Mouse (Mus musculus) liver, embryonic 14.5 days (tissue): ENCODE data around the gene Dhrs7c. TPM values are rescaled to one million over a fixed set of nuclear protein-coding genes. Genes with fewer than 3 reads are reported as not detected.

ENCODE experiments used
- ATAC-seq: fragments of 200-750 bp; cut with Nextera tagmentation; 2 replicates; pipeline ENCODE4 v1.8.0; 2017; ENCODE audit warnings: moderate number of reproducible peaks, mild to moderate bottlenecking, moderate library complexity; ENCODE audit not compliant: insufficient read depth
- DNase-seq, 3 experiments: peaks; one replicate each; pipeline ENCODE4 v3.0.0-alpha.2; 2012 to 2013; ENCODE audit warnings: low read depth in 3 of 3, low spot score in 3 of 3
- H3K27ac ChIP-seq: fragments of 300-500 bp; sonication (generic); 2 replicates; pipeline ENCODE4 v1.5.1; 2014; ENCODE audit warnings: moderate library complexity, mild to moderate bottlenecking, control low read depth, inconsistent platforms
- H3K27me3 ChIP-seq: fragments of 300-500 bp; sonication (generic); 2 replicates; pipeline ENCODE4 v1.6.1; 2014; ENCODE audit warnings: mild to moderate bottlenecking, low read length, moderate library complexity; ENCODE audit not compliant: control insufficient read depth, insufficient read depth
- H3K36me3 ChIP-seq: fragments of 300-500 bp; sonication (generic); replicated peaks from 2 replicates; pipeline ENCODE4 v1.6.1; 2014; ENCODE audit warnings: low read depth; ENCODE audit not compliant: control insufficient read depth, insufficient read depth
- H3K4me1 ChIP-seq, 2 experiments: fragments of 200-500 bp in 1 of 2; fragments of 300-500 bp in 1 of 2; sonication (generic) in 1 of 2; replicated peaks; 2 replicates each; pipeline ENCODE4 v1.6.1; 2012 to 2014; ENCODE audit warnings: antibody characterized with exemption in 1 of 2, inconsistent platforms in 1 of 2, low read length in 1 of 2; ENCODE audit not compliant: control insufficient read depth in 2 of 2, insufficient read depth in 2 of 2
- H3K4me2 ChIP-seq: fragments of 300-500 bp; sonication (generic); 2 replicates; pipeline ENCODE4 v1.6.1; 2014; ENCODE audit warnings: low read depth, mild to moderate bottlenecking, control low read depth, moderate library complexity
- H3K4me3 ChIP-seq, 2 experiments: fragments of 200-500 bp in 1 of 2; fragments of 300-500 bp in 1 of 2; sonication (generic) in 1 of 2; 2 replicates each; pipeline ENCODE4 v1.5.1; 2012 to 2014; ENCODE audit warnings: low read depth in 2 of 2, low read length in 2 of 2, mild to moderate bottlenecking in 2 of 2, control low read depth in 1 of 2, inconsistent platforms in 1 of 2, moderate library complexity in 1 of 2; ENCODE audit not compliant: insufficient read depth in 1 of 2
- H3K9ac ChIP-seq: fragments of 300-500 bp; sonication (generic); replicated peaks from 2 replicates; pipeline ENCODE4 v1.6.1; 2014; ENCODE audit warnings: mild to moderate bottlenecking, control low read depth, moderate library complexity
- H3K9me3 ChIP-seq: fragments of 300-500 bp; sonication (generic); 2 replicates; pipeline ENCODE4 v1.6.1; 2016; ENCODE audit warnings: low read length, mixed read lengths; ENCODE audit not compliant: control insufficient read depth
- CTCF ChIP-seq: IDR thresholded peaks from 2 replicates; pipeline ENCODE4 v1.5.1; 2016; ENCODE audit warnings: antibody characterized with exemption, low read depth, control low read depth
- EP300 ChIP-seq: IDR thresholded peaks from 2 replicates; pipeline ENCODE4 v1.6.1; 2016; ENCODE audit warnings: antibody characterized with exemption, low read depth
- WGBS: fragments of 180-500 bp; shearing (Covaris S2); extraction: QIAGEN DNeasy Blood & Tissue Kit; methylation state at CpG from one replicate; pipeline ENCODE4 v1.1.7; 2014; ENCODE audit not compliant: insufficient replicate concordance; 5-methylcytosine and 5-hydroxymethylcytosine counted together
- polyA plus RNA-seq, 2 experiments: library from polyadenylated mRNA; depleted of rRNA in 1 of 2; stranded (reverse) in 1 of 2; unstranded in 1 of 2; fragments of >200 nt; fragmentation: Nextera tagmentation in 1 of 2; extraction: Ambion mirVana in 1 of 2; gene quantifications; 2 replicates each; pipeline versions ENCODE4 v1.2.1 to v1.2.3; 2012 to 2014

The Dhrs7c gene
- polyA plus RNA-seq, 2 experiments = not detected

DNA sequence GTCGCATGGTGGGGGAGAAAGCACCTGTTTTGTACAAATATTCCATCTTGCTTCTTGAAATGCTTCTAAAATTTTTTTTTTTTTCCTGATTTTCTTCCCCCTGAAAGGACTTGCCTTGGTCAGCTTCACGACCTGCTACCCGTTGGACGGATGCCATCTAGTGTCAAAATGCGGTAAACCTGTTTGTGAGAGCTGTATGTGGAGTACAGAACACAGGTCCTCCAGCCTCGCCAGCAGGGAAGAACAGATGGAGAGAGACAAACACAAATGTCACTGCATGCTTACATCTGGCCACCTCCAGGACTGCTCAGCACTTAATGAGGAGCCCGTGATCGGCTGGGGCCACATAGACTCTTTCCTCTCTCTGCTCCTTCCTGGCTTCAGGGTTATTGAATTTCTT, 25.4 kb upstream of the Dhrs7c start:
- Histone ChIP-seq H3K4me1 (no peaks in the 10 kb centered on the region), H3K27me3 (no peaks in the 10 kb centered on the region), H3K36me3 (no peaks in the 10 kb centered on the region), H3K9me3 (no peaks in the 10 kb centered on the region), H3K4me3 (no peak overlapping the region), H3K9ac (no peak overlapping the region), H3K4me2 (no peak overlapping the region), H3K27ac (no peak overlapping the region)
- WGBS = 21% methylated on average over 8 of the region's 8 CpGs
- no peak for TF ChIP-seq EP300
- TF ChIP-seq CTCF = peak; percentile 49
- ATAC-seq (no peak), DNase-seq (no peak)

DNA sequence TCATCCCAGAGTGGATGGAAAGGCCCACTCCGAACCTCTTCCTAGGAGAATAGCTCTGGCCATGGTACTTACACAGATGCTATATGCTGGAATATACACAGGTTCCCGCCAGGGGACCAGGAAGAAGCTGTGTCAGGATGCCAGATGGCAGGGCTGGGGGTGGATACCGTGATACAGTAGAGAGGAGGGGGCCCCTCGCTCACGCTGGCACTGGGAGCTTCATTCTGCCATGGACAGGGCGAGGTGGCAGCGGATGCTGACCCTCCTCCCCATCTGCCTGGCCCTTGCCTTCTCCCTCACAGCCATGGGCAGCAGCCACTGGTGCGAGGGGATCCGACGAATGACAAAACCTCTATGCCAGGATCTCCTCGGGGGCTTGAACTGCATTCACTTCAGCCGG, 23.6 kb upstream of the Dhrs7c start, which contains the start of gene Gsg1l2:
TSS of gene Gsg1l2 (plus strand) at position 230 of the 400 bp plus-strand sequence.
- Histone ChIP-seq H3K4me1 (no peaks in the 10 kb centered on the region), H3K36me3 (no peaks in the 10 kb centered on the region), H3K27me3 (no peaks in the 10 kb centered on the region), H3K27ac (no peak within 1 kb of the TSS), H3K9ac (no peak within 1 kb of the TSS), H3K4me3 (no peak within 1 kb of the TSS), H3K9me3 (no peaks in the 10 kb centered on the region), H3K4me2 (no peak within 1 kb of the TSS)
- DNase-seq = no peak
- 62% methylated on average over 12 of the region's 12 CpGs for WGBS
- TF ChIP-seq CTCF = no peak
- no peak for TF ChIP-seq EP300
- no peak for ATAC-seq

DNA sequence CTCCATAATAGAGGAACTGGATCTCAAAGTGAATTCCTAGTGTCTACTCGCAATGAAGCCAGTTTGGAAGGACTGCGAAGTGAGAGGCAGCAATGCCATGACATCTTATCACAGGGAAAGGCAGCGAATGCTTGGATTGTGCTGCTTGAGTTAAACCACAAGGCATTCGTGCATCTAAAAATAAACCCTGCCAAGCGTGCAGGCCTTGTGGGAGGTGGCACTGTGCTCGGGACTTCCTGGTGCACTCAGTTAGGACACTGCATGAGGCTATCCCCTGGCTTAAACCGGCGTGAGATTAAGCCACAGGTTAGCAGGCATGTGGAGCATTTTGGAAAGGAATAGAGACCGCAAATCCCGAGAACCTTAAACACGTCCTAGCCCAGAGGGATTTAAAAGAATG, 7.8 kb upstream of the Dhrs7c start:
- WGBS = 32% methylated on average over 11 of the region's 11 CpGs
- no peak overlapping the region for H3K27ac ChIP-seq
- H3K9ac ChIP-seq = no peak overlapping the region
- no peak overlapping the region for H3K4me3 ChIP-seq
- H3K4me1 ChIP-seq = no peaks in the 10 kb centered on the region
- no peak overlapping the region for H3K4me2 ChIP-seq
- TF ChIP-seq CTCF (no peak), EP300 (no peak)
- H3K36me3 ChIP-seq = no peaks in the 10 kb centered on the region
- no peak for DNase-seq
- no peaks in the 10 kb centered on the region for H3K27me3 ChIP-seq
- no peak for ATAC-seq
- H3K9me3 ChIP-seq = no peaks in the 10 kb centered on the region

DNA sequence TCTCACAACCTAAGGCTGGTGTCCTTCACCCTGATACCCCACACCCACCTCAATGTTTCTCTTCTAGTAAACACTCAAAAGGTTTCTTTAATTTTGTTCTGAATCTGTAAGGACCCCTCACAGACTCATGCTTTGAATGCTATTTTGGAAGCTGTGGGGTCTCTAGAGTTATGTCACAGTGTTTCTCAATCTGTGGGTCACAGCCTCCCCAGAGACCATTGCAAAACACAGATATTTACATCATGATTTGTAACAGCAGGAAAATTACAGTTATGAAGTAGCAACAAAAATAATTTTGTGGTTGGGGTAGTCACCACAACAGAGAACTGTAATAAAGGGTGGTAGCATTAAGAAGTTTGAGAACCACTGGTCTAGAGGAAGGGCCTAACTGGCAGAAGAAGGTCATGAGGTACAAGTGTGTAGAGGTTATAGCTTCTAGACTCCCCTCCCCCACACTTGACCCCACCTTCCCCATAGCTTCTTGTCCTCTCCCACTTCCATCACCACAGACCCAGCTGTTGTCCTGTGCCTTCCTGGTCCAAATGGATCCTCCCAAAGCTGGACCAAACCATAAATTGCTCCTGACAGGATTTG, 2.2 kb downstream of the Dhrs7c start:
- ATAC-seq = no peak
- no peak for TF ChIP-seq EP300
- no peak for TF ChIP-seq CTCF
- no peaks in the 10 kb centered on the region for H3K4me1 ChIP-seq
- H3K4me2 ChIP-seq = no peak overlapping the region
- no peak overlapping the region for H3K4me3 ChIP-seq
- H3K27ac ChIP-seq = no peak overlapping the region
- H3K36me3 ChIP-seq = no peaks in the 10 kb centered on the region
- DNase-seq = no peak
- H3K9ac ChIP-seq = no peak overlapping the region
- H3K9me3 ChIP-seq = no peaks in the 10 kb centered on the region
- no peaks in the 10 kb centered on the region for H3K27me3 ChIP-seq

DNA sequence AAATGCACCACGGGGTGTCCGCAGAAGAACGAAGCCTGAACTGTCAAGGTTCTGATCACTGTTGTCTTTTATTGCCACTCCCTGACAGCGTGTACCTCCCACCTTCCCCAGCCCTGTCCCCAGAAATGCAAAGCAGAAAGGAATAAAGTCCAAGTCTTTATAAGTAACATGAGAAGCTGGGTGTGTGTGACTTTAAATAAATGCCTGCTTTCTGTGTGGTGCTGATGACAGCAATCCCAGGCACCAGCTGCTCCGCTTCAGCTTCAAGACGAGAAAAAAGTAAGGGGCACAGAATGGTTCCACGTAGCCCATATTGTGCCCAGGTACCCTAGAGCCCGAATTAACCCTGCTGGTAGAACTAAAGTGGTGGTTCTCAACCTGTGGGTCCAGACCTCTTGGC, 3.2 kb downstream of the Dhrs7c start:
- H3K9me3 ChIP-seq = no peaks in the 10 kb centered on the region
- no peaks in the 10 kb centered on the region for H3K4me1 ChIP-seq
- H3K4me2 ChIP-seq = no peak overlapping the region
- ATAC-seq (no peak), DNase-seq (no peak)
- no peak overlapping the region for H3K27ac ChIP-seq
- no peak for TF ChIP-seq EP300
- TF ChIP-seq CTCF = no peak
- H3K4me3 ChIP-seq = no peak overlapping the region
- H3K36me3 ChIP-seq = no peaks in the 10 kb centered on the region
- H3K27me3 ChIP-seq = no peaks in the 10 kb centered on the region
- 64% methylated on average over 8 of the region's 8 CpGs for WGBS
- no peak overlapping the region for H3K9ac ChIP-seq
